Mouse (Mus musculus): ENCODE data around the gene Bsdc1. TPM values are rescaled to one million over a fixed set of nuclear protein-coding genes. Genes with fewer than 3 reads are reported as not detected.

The Bsdc1 gene
- polyA plus RNA-seq, 1 experiment from 2014 or later: 21.8 TPM

- Histone ChIP-seq H3K9me3 (ENCODE audit: control insufficient read depth, low read length) (no peaks in the 10 kb centered on the region), H3K27ac (ENCODE audit: low read depth) (no peak overlapping the region), H3K27me3 (replicated peaks; ENCODE audit: control insufficient read depth, insufficient read depth, low read length) (no peaks in the 10 kb centered on the region), H3K4me1 (replicated peaks; ENCODE audit: control insufficient read depth, insufficient read depth, low read length) (peaks cover 7% of the 10 kb centered on the region), H3K9ac (ENCODE audit: low read length) (no peak overlapping the region), H3K36me3 (ENCODE audit: control insufficient read depth, insufficient read depth, low read length) (peaks cover 45% of the 10 kb centered on the region), H3K4me2 (ENCODE audit: low read length) (no peak overlapping the region), H3K4me3 (ENCODE audit: low read depth, low read length) (no peak overlapping the region)
- 89% methylated on average over 24 of the region's 24 CpGs for WGBS
- ATAC-seq (replicated peaks; ENCODE audit: low FRiP score, low TSS enrichment, low read depth) (no peak), DNase-seq (ENCODE audit: low spot score) (no peak)
These were observed 2.0 kb downstream of the Bsdc1 start for GRCm38 (mm10) chr4:129463097-129464059.

- Histone ChIP-seq H3K9me3 (ENCODE audit: control insufficient read depth, low read length) (no peaks in the 10 kb centered on the region), H3K4me3 (ENCODE audit: low read depth, low read length) (no peak overlapping the region), H3K36me3 (ENCODE audit: control insufficient read depth, insufficient read depth, low read length) (peaks cover 55% of the 10 kb centered on the region), H3K9ac (ENCODE audit: low read length) (no peak overlapping the region), H3K27me3 (replicated peaks; ENCODE audit: control insufficient read depth, insufficient read depth, low read length) (no peaks in the 10 kb centered on the region), H3K4me2 (ENCODE audit: low read length) (no peak overlapping the region), H3K27ac (ENCODE audit: low read depth) (no peak overlapping the region), H3K4me1 (replicated peaks; ENCODE audit: control insufficient read depth, insufficient read depth, low read length) (peaks cover 7% of the 10 kb centered on the region)
- DNase-seq (ENCODE audit: low spot score) (no peak), ATAC-seq (replicated peaks; ENCODE audit: low FRiP score, low TSS enrichment, low read depth) (no peak)
- WGBS: 81% methylated on average over 4 of the region's 4 CpGs
These were observed 3.0 kb downstream of the Bsdc1 start for GRCm38 (mm10) chr4:129464286-129464815.

GRCm38 (mm10) chr4:129476047-129476446 is 14.7 kb downstream of the Bsdc1 start:
- no peaks in the 10 kb centered on the region for H3K27me3 ChIP-seq (replicated peaks; ENCODE audit: control insufficient read depth, insufficient read depth, low read length)
- H3K4me3 ChIP-seq (ENCODE audit: low read depth, low read length): no peak overlapping the region
- DNase-seq (ENCODE audit: low spot score): no peak
- H3K4me1 ChIP-seq (replicated peaks; ENCODE audit: control insufficient read depth, insufficient read depth, low read length): no peaks in the 10 kb centered on the region
- no peak for ATAC-seq (replicated peaks; ENCODE audit: low FRiP score, low TSS enrichment, low read depth)
- no peak overlapping the region for H3K9ac ChIP-seq (ENCODE audit: low read length)
- peaks cover 74% of the 10 kb centered on the region for H3K36me3 ChIP-seq (ENCODE audit: control insufficient read depth, insufficient read depth, low read length)
- no peaks in the 10 kb centered on the region for H3K9me3 ChIP-seq (ENCODE audit: control insufficient read depth, low read length)
- WGBS: 91% methylated on average over 11 of the region's 11 CpGs
- no peak overlapping the region for H3K27ac ChIP-seq (ENCODE audit: low read depth)
- H3K4me2 ChIP-seq (ENCODE audit: low read length): no peak overlapping the region

GRCm38 (mm10) chr4:129479863-129480262 is 18.5 kb downstream of the Bsdc1 start:
- Histone ChIP-seq H3K9ac (ENCODE audit: low read length) (no peak overlapping the region), H3K9me3 (ENCODE audit: control insufficient read depth, low read length) (no peaks in the 10 kb centered on the region), H3K4me2 (ENCODE audit: low read length) (no peak overlapping the region), H3K4me1 (replicated peaks; ENCODE audit: control insufficient read depth, insufficient read depth, low read length) (no peaks in the 10 kb centered on the region), H3K27ac (ENCODE audit: low read depth) (no peak overlapping the region), H3K36me3 (ENCODE audit: control insufficient read depth, insufficient read depth, low read length) (peaks cover 59% of the 10 kb centered on the region), H3K27me3 (replicated peaks; ENCODE audit: control insufficient read depth, insufficient read depth, low read length) (no peaks in the 10 kb centered on the region), H3K4me3 (ENCODE audit: low read depth, low read length) (no peak overlapping the region)
- WGBS: 90% methylated on average over 3 of the region's 3 CpGs
- DNase-seq (ENCODE audit: low spot score) (no peak), ATAC-seq (replicated peaks; ENCODE audit: low FRiP score, low TSS enrichment, low read depth) (no peak)

GRCm38 (mm10) chr4:129481090-129481489 is 19.7 kb downstream of the Bsdc1 start:
- no peak for ATAC-seq (replicated peaks; ENCODE audit: low FRiP score, low TSS enrichment, low read depth)
- no peaks in the 10 kb centered on the region for H3K9me3 ChIP-seq (ENCODE audit: control insufficient read depth, low read length)
- no peak overlapping the region for H3K27ac ChIP-seq (ENCODE audit: low read depth)
- 78% methylated on average over 1 of the region's 1 CpGs for WGBS
- H3K4me3 ChIP-seq (ENCODE audit: low read depth, low read length): no peak overlapping the region
- peaks cover 61% of the 10 kb centered on the region for H3K36me3 ChIP-seq (ENCODE audit: control insufficient read depth, insufficient read depth, low read length)
- no peaks in the 10 kb centered on the region for H3K27me3 ChIP-seq (replicated peaks; ENCODE audit: control insufficient read depth, insufficient read depth, low read length)
- no peaks in the 10 kb centered on the region for H3K4me1 ChIP-seq (replicated peaks; ENCODE audit: control insufficient read depth, insufficient read depth, low read length)
- H3K4me2 ChIP-seq (ENCODE audit: low read length): no peak overlapping the region
- H3K9ac ChIP-seq (ENCODE audit: low read length): no peak overlapping the region
- no peak for DNase-seq (ENCODE audit: low spot score)

- DNase-seq (ENCODE audit: low spot score) (peak; percentile 63), ATAC-seq (replicated peaks; ENCODE audit: low FRiP score, low TSS enrichment, low read depth) (peak; percentile 56)
- 5% methylated on average over 70 of the region's 70 CpGs for WGBS
- H3K27ac ChIP-seq (ENCODE audit: low read depth): no peak within 1 kb of the TSS
- peaks cover 31% of the 10 kb centered on the region for H3K36me3 ChIP-seq (ENCODE audit: control insufficient read depth, insufficient read depth, low read length)
- 0 out of 2 replicates have a peak within 1 kb of the TSS, but pooled peaks have one; percentile 6 for H3K9ac ChIP-seq (ENCODE audit: low read length)
- H3K27me3 ChIP-seq (replicated peaks; ENCODE audit: control insufficient read depth, insufficient read depth, low read length): peaks cover 24% of the 10 kb centered on the region
- peak within 1 kb of the TSS; percentile 22 for H3K4me3 ChIP-seq (ENCODE audit: low read depth, low read length)
- no peaks in the 10 kb centered on the region for H3K9me3 ChIP-seq (ENCODE audit: control insufficient read depth, low read length)
- peak within 1 kb of the TSS; percentile 54 for H3K4me2 ChIP-seq (ENCODE audit: low read length)
- peaks cover 8% of the 10 kb centered on the region for H3K4me1 ChIP-seq (replicated peaks; ENCODE audit: control insufficient read depth, insufficient read depth, low read length)
These were observed 29.8 kb downstream of the Bsdc1 start, which contains the start of the genes Tssk3 and Fam229a for GRCm38 (mm10) chr4:129490972-129491880. Tssk3 (minus strand) TSS chr4:129491022. Fam229a (plus strand) TSS chr4:129491190.

- no peak for DNase-seq (ENCODE audit: low spot score)
- no peak overlapping the region for H3K4me3 ChIP-seq (ENCODE audit: low read depth, low read length)
- H3K4me2 ChIP-seq (ENCODE audit: low read length): no peak overlapping the region
- H3K4me1 ChIP-seq (replicated peaks; ENCODE audit: control insufficient read depth, insufficient read depth, low read length): peaks cover 14% of the 10 kb centered on the region
- H3K27ac ChIP-seq (ENCODE audit: low read depth): no peak overlapping the region
- H3K9me3 ChIP-seq (ENCODE audit: control insufficient read depth, low read length): no peaks in the 10 kb centered on the region
- no peak for ATAC-seq (replicated peaks; ENCODE audit: low FRiP score, low TSS enrichment, low read depth)
- H3K27me3 ChIP-seq (replicated peaks; ENCODE audit: control insufficient read depth, insufficient read depth, low read length): peaks cover 24% of the 10 kb centered on the region
- 71% methylated on average over 6 of the region's 7 CpGs for WGBS
- no peaks in the 10 kb centered on the region for H3K36me3 ChIP-seq (ENCODE audit: control insufficient read depth, insufficient read depth, low read length)
- H3K9ac ChIP-seq (ENCODE audit: low read length): no peak overlapping the region
These were observed 33.3 kb downstream of the Bsdc1 start for GRCm38 (mm10) chr4:129494681-129495080.
